Mouse (Mus musculus): ENCODE results near the gene Polr2e.

The Polr2e gene

GRCm38 (mm10) chr10:80039559-80039979 is at the start of gene Polr2e:
Gene Polr2e, minus strand, starts transcription at chr10:80039795.
- peak; percentile 97 for DNase-seq

GRCm38 (mm10) chr10:80089146-80089545 is 49.6 kb upstream of the Polr2e start:
- DNase-seq, result no peak

- DNase-seq, result no peak
Measured at GRCm38 (mm10) chr10:80087483-80087882, 47.9 kb upstream of the Polr2e start.

- no peak for DNase-seq
Measured at GRCm38 (mm10) chr10:80086847-80087246, 47.3 kb upstream of the Polr2e start.

GRCm38 (mm10) chr10:80084817-80085487 is 45.4 kb upstream of the Polr2e start:
- DNase-seq, result peak; percentile 54 to 62

GRCm38 (mm10) chr10:80081075-80081474 is 41.5 kb upstream of the Polr2e start:
- DNase-seq, result no peak

GRCm38 (mm10) chr10:80080396-80081070 is 40.9 kb upstream of the Polr2e start:
- no peak for DNase-seq

- no peak for DNase-seq
Measured at GRCm38 (mm10) chr10:80078366-80078765, 38.8 kb upstream of the Polr2e start.

GRCm38 (mm10) chr10:80077312-80077711 is 37.7 kb upstream of the Polr2e start:
- DNase-seq, result no peak

GRCm38 (mm10) chr10:80076386-80076785 is 36.8 kb upstream of the Polr2e start:
- DNase-seq, result no peak

- no peak for DNase-seq
Measured at GRCm38 (mm10) chr10:80075924-80076323, 36.3 kb upstream of the Polr2e start.

GRCm38 (mm10) chr10:80074813-80075601 is 35.4 kb upstream of the Polr2e start:
- peak; percentile 43 to 64 for DNase-seq

GRCm38 (mm10) chr10:80072623-80073489 is 33.3 kb upstream of the Polr2e start:
- no peak for DNase-seq

- no peak for DNase-seq
Measured at GRCm38 (mm10) chr10:80071516-80071900, 31.9 kb upstream of the Polr2e start.

- DNase-seq, result peak; percentile 86 to 92
Measured at GRCm38 (mm10) chr10:80070837-80071515, 31.4 kb upstream of the Polr2e start.

GRCm38 (mm10) chr10:80069948-80070450 is 30.4 kb upstream of the Polr2e start:
- DNase-seq, result no peak

- DNase-seq, result no peak
Measured at GRCm38 (mm10) chr10:80069251-80069650, 29.7 kb upstream of the Polr2e start.

- no peak for DNase-seq
Measured at GRCm38 (mm10) chr10:80063877-80064650, 24.5 kb upstream of the Polr2e start.

- DNase-seq, result peak; percentile 51 to 70
Measured at GRCm38 (mm10) chr10:80063104-80063503, 23.5 kb upstream of the Polr2e start.

GRCm38 (mm10) chr10:80057683-80058326 is 18.2 kb upstream of the Polr2e start:
- DNase-seq, result peak in 1 of 2 experiments; percentile 64

Data from cerebellum, postnatal 14 days (tissue).